Mouse (Mus musculus) forebrain, embryonic 12.5 days (tissue): ENCODE measurements around the gene Dsp. TPM values are rescaled to one million over a fixed set of nuclear protein-coding genes. Genes with fewer than 3 reads are reported as not detected.

Experiments used
- polyA plus RNA-seq: library from polyadenylated mRNA; unstranded; fragments of >200 nt; fragmentation: Nextera tagmentation; extraction: Ambion mirVana; gene quantifications from 2 replicates; pipeline ENCODE4 v1.2.1, GENCODE M21; 2016

The Dsp gene
- polyA plus RNA-seq, 1 experiment from 2014 or later: 1.1 TPM

Other genes with a start within 250 kb of the Dsp start
- gene Ssr1, start 157.1 kb upstream of the Dsp start, polyA plus RNA-seq: 94.0 and 110 TPM in 2 replicates
- 54.9 and 57.9 TPM in 2 replicates for gene Riok1, start 114.3 kb upstream of the Dsp start, polyA plus RNA-seq
- 1.5 TPM in 2 replicates for gene Cage1, start 114.2 kb upstream of the Dsp start, polyA plus RNA-seq
- 38.5 and 41.9 TPM in 2 replicates for gene Snrnp48, start 53.6 kb downstream of the Dsp start, polyA plus RNA-seq
- 1.2 and 1.7 TPM in 2 replicates for gene Bmp6, start 193.8 kb downstream of the Dsp start, polyA plus RNA-seq